Mouse (Mus musculus) kidney, adult 2 months (tissue): ENCODE measurements around the gene Gm2007. TPM values are rescaled to one million over a fixed set of nuclear protein-coding genes. Genes with fewer than 3 reads are reported as not detected.
"Not testable (repeated sequence)": the region's sequence is repeated elsewhere in the genome, so short reads cannot be mapped to it uniquely, and the experiment has no call there.

Source experiments
- DNase-seq: peaks from one replicate; pipeline ENCODE4 v3.0.0; 2021
- H3K27ac ChIP-seq: fragments of 200-500 bp; 2 replicates; pipeline ENCODE4 v1.5.1; 2012; ENCODE audit warnings: low read depth, low read length, control low read depth, inconsistent platforms; ENCODE audit not compliant: insufficient read depth
- H3K27me3 ChIP-seq: fragments of 200-500 bp; replicated peaks from 2 replicates; pipeline ENCODE4 v1.6.1; 2012; ENCODE audit warnings: mild to moderate bottlenecking, moderate library complexity, low read length, inconsistent platforms; ENCODE audit not compliant: control insufficient read depth, insufficient read depth
- H3K36me3 ChIP-seq: fragments of 200-500 bp; 2 replicates; pipeline ENCODE4 v1.6.1; 2012; ENCODE audit warnings: mild to moderate bottlenecking, moderate library complexity, low read length, inconsistent platforms; ENCODE audit not compliant: control insufficient read depth, insufficient read depth
- H3K4me1 ChIP-seq: fragments of 200-500 bp; 2 replicates; pipeline ENCODE4 v1.6.1; 2011; ENCODE audit warnings: low read length; ENCODE audit not compliant: control insufficient read depth, insufficient read depth
- H3K4me3 ChIP-seq: fragments of 200-500 bp; 2 replicates; pipeline ENCODE4 v1.5.1; 2011; ENCODE audit warnings: mild to moderate bottlenecking, low read depth, low read length, control low read depth; ENCODE audit not compliant: insufficient read depth
- WGBS: fragments of 180-500 bp; shearing (Covaris S2); methylation state at CpG from one replicate; pipeline ENCODE4 v1.1.7; 2018; 5-methylcytosine and 5-hydroxymethylcytosine counted together
- polyA plus RNA-seq: library from polyadenylated mRNA; depleted of rRNA; stranded (reverse); fragments of >200 nt; gene quantifications from 2 replicates; pipeline ENCODE4 v1.2.3, GENCODE M21; 2012; rRNA removed

Gene Gm2007
- not detected in 2 replicates for polyA plus RNA-seq

DNA sequence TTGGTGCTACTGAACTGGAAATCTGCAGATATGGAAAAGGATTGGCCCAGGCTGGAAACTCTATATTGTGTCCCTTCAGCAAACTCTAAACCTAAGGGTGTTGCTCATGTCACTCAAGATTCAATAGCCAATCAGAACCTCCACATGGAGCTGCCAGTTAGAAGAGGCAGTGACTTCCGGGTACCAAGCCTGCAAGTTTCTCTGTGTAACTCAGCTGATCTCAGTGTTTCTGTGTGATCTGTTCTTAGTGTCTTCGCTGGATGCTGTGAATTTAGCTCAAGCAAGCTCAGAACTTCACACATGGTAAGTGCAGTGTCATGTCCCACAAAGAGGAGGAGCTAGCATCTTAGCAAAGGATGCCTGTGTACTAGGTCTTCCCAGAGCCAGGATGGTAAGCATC, at the start of gene Gm2007:
TSS of gene Gm2007 (plus strand) at position 301 of the 400 bp plus-strand sequence.
- DNase-seq, H3K27ac ChIP-seq, H3K27me3 ChIP-seq, H3K4me1 ChIP-seq, H3K36me3 ChIP-seq, H3K4me3 ChIP-seq: not testable (repeated sequence)
- WGBS, result no CpG with 5 or more reads among the region's 2 CpGs

DNA sequence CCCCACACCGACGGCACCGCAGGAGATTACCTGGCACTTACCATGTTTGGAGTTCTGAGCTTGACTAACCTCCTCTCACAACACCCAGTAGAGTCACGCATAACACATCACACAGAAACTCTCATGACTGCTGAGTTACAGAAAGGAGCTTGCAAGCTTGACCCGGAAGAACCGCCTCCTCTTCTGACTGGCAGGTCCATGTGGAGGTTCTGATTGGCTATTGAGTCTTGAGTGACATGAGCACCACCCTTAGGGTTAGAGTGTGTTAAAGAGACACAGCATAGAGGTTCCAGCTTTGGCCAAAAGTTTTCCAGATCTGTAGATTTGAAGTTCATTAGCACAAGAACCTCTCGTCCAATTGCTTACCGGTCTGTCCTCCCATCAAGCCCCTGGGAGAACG, 37.8 kb upstream of the Gm2007 start, which contains the start of gene Zfp969:
TSS of gene Zfp969 (minus strand) at position 101 of the 400 bp plus-strand sequence.
- H3K27ac ChIP-seq, H3K36me3 ChIP-seq, H3K27me3 ChIP-seq, DNase-seq, H3K4me1 ChIP-seq, H3K4me3 ChIP-seq: not testable (repeated sequence)
- no CpG with 5 or more reads among the region's 9 CpGs for WGBS

DNA sequence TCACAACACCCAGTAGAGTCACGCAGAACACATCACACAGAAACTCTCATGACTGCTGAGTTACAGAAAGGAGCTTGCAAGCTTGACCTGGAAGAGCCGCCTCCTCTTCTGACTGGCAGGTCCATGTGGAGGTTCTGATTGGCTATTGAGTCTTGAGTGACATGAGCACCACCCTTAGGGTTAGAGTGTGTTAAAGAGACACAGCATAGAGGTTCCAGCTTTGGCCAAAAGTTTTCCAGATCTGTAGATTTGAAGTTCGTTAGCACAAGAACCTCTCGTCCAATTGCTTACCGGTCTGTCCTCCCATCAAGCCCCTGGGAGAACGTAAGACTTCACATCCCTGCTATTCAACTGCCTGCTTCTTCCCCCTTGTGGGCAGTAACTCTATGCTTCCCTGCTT, 59.7 kb downstream of the Gm2007 start, which contains the start of gene Gm14288:
TSS of gene Gm14288 (minus strand) at position 101 of the 400 bp plus-strand sequence.
- not testable (repeated sequence) for H3K27me3 ChIP-seq, H3K36me3 ChIP-seq, H3K4me3 ChIP-seq, DNase-seq, H3K27ac ChIP-seq, H3K4me1 ChIP-seq
- WGBS, result no CpG with 5 or more reads among the region's 6 CpGs

Other genes starting within 250 kb of the Gm2007 start
- gene Gm11007, start 97.6 kb upstream of the Gm2007 start, polyA plus RNA-seq, result not detected in 2 replicates
- gene Zfp969, start 37.9 kb upstream of the Gm2007 start, polyA plus RNA-seq, result not detected in 2 replicates
- 1.3 TPM in 2 replicates for gene Gm14288, start 59.6 kb downstream of the Gm2007 start, polyA plus RNA-seq
- 0.30 and 1.5 TPM in 2 replicates for gene Gm6710, start 127.7 kb downstream of the Gm2007 start, polyA plus RNA-seq
- gene Zfp966, start 189.6 kb downstream of the Gm2007 start, polyA plus RNA-seq, result 0.19 and 0.31 TPM in 2 replicates
- gene Gm2026, start 223.8 kb downstream of the Gm2007 start, polyA plus RNA-seq, result 0.22 TPM in 1 of 2 replicates, not detected in the other